Mouse (Mus musculus) myocyte (in vitro differentiated cells): ENCODE measurements around the gene Bcar3. TPM values are rescaled to one million over a fixed set of nuclear protein-coding genes. Genes with fewer than 3 reads are reported as not detected.
A peak's percentile ranks its signal among the peaks of the same experiment; 100 is the strongest.

Experiments
- H3K27me3 ChIP-seq: one replicate; pipeline ENCODE4 v1.6.1; 2011; ENCODE audit not compliant: control insufficient read depth, insufficient read depth, insufficient read length
- H3K36me3 ChIP-seq: one replicate; pipeline ENCODE4 v1.6.1; 2011; ENCODE audit not compliant: control insufficient read depth, insufficient read depth
- H3K4me2 ChIP-seq: one replicate; pipeline ENCODE4 v1.6.1; 2011; ENCODE audit warnings: low read depth, control low read depth
- H3K4me3 ChIP-seq: one replicate; pipeline ENCODE4 v1.5.1; 2011; ENCODE audit warnings: mild to moderate bottlenecking, control low read depth, moderate library complexity
- H3K79me2 ChIP-seq: one replicate; pipeline ENCODE4 v1.6.1; 2011; ENCODE audit not compliant: control insufficient read depth, insufficient read depth
- H3ac ChIP-seq: one replicate; pipeline ENCODE4 v1.6.1; 2011; ENCODE audit not compliant: control insufficient read depth, insufficient read length
- CEBPB ChIP-seq: IDR thresholded peaks from 2 replicates; pipeline ENCODE4 v1.6.1; 2011; ENCODE audit warnings: mild to moderate bottlenecking, moderate library complexity; ENCODE audit not compliant: poor library complexity, insufficient read depth, severe bottlenecking
- E2F4 ChIP-seq: IDR thresholded peaks from one replicate; pipeline ENCODE4 v1.6.1; 2011; ENCODE audit warnings: mild to moderate bottlenecking, control low read depth, moderate library complexity; ENCODE audit not compliant: insufficient read depth
- MAX ChIP-seq: IDR thresholded peaks from one replicate; pipeline ENCODE4 v1.6.1; 2011; ENCODE audit warnings: low read depth, mild to moderate bottlenecking, control low read depth
- MYOD1 ChIP-seq, 3 experiments: IDR thresholded peaks; one replicate each; pipeline ENCODE4 v1.6.1; 2011; ENCODE audit warnings: control low read depth in 2 of 3, low read depth in 2 of 3, mild to moderate bottlenecking in 2 of 3, moderate library complexity in 1 of 3; ENCODE audit not compliant: insufficient read length in 2 of 3, control insufficient read depth in 1 of 3
- MYOG ChIP-seq, 3 experiments: IDR thresholded peaks; one replicate each; pipeline ENCODE4 v1.6.1; 2011; ENCODE audit warnings: control low read depth in 2 of 3, low read depth in 2 of 3, mild to moderate bottlenecking in 2 of 3; ENCODE audit not compliant: insufficient read length in 2 of 3, control insufficient read depth in 1 of 3, insufficient read depth in 1 of 3
- POLR2A ChIP-seq: IDR thresholded peaks from one replicate; pipeline ENCODE4 v1.6.1; 2011; ENCODE audit warnings: low read depth, mild to moderate bottlenecking, control low read depth, moderate library complexity; ENCODE audit not compliant: insufficient read length
- POLR2AphosphoS2 ChIP-seq: IDR thresholded peaks from one replicate; pipeline ENCODE4 v1.6.1; 2011; ENCODE audit warnings: low read depth, control low read depth; ENCODE audit not compliant: insufficient read length
- REST ChIP-seq: IDR thresholded peaks from one replicate; pipeline ENCODE4 v1.6.1; 2011; ENCODE audit warnings: mild to moderate bottlenecking, control low read depth, moderate library complexity; ENCODE audit not compliant: insufficient read depth, insufficient read length
- SRF ChIP-seq: IDR thresholded peaks from one replicate; pipeline ENCODE4 v1.6.1; 2011; ENCODE audit warnings: low read depth; ENCODE audit not compliant: control insufficient read depth, insufficient read length
- TCF12 ChIP-seq: IDR thresholded peaks from one replicate; pipeline ENCODE4 v1.6.1; 2011; ENCODE audit warnings: mild to moderate bottlenecking, control low read depth; ENCODE audit not compliant: poor library complexity, insufficient read depth, severe bottlenecking
- TCF3 ChIP-seq: IDR thresholded peaks from one replicate; pipeline ENCODE4 v1.6.1; 2011; ENCODE audit warnings: low read depth, control low read depth; ENCODE audit not compliant: insufficient read length
- USF1 ChIP-seq: IDR thresholded peaks from one replicate; pipeline ENCODE4 v1.6.1; 2011; ENCODE audit warnings: low read depth, mild to moderate bottlenecking, control low read depth, moderate library complexity
- polyA plus RNA-seq: library from polyadenylated mRNA; unstranded; fragments of >200 nt; fragmentation: generic; extraction: Trizol; gene quantifications from one replicate; pipeline ENCODE4 v1.2.1, GENCODE M21; 2012; ENCODE audit warnings: missing spikeins

Gene Bcar3
- polyA plus RNA-seq, 1 experiment, result 21.4 TPM

GRCm38 (mm10) chr3:122492006-122492405, 198.1 kb downstream of the Bcar3 start:
- H3K4me3 ChIP-seq, result no peak overlapping the region
- H3K79me2 ChIP-seq, result peaks cover 93% of the 10 kb centered on the region
- H3ac ChIP-seq, result no peak overlapping the region
- H3K4me2 ChIP-seq, result no peak overlapping the region
- TF ChIP-seq CEBPB (no peak), USF1 (no peak), MYOD1 (IDR thresholded peaks at IDR 0.05; ENCODE audit: control insufficient read depth in 1 of 3, insufficient read length in 2 of 3, low read depth in 2 of 3) (no peak), POLR2A (no peak), MAX (no peak), POLR2AphosphoS2 (no peak), E2F4 (no peak), TCF12 (no peak), REST (no peak), TCF3 (no peak), SRF (no peak), MYOG (IDR thresholded peaks at IDR 0.05; ENCODE audit: control insufficient read depth in 1 of 3, insufficient read depth in 1 of 3, insufficient read length in 2 of 3, low read depth in 2 of 3) (no peak)
- H3K27me3 ChIP-seq, result no peaks in the 10 kb centered on the region
- H3K36me3 ChIP-seq, result no peaks in the 10 kb centered on the region

- Histone ChIP-seq H3K79me2 (peaks cover 93% of the 10 kb centered on the region), H3ac (no peak overlapping the region), H3K27me3 (no peaks in the 10 kb centered on the region), H3K4me3 (no peak overlapping the region), H3K4me2 (no peak overlapping the region), H3K36me3 (no peaks in the 10 kb centered on the region)
- no peak for TF ChIP-seq E2F4
- TF ChIP-seq POLR2AphosphoS2, result no peak
- no peak for TF ChIP-seq USF1
- no peak for TF ChIP-seq MYOG (IDR thresholded peaks at IDR 0.05; ENCODE audit: control insufficient read depth in 1 of 3, insufficient read depth in 1 of 3, insufficient read length in 2 of 3, low read depth in 2 of 3)
- TF ChIP-seq TCF12, result no peak
- TF ChIP-seq SRF, result no peak
- no peak for TF ChIP-seq MAX
- no peak for TF ChIP-seq REST
These were observed 199.1 kb downstream of the Bcar3 start for GRCm38 (mm10) chr3:122492872-122493615.

DNA sequence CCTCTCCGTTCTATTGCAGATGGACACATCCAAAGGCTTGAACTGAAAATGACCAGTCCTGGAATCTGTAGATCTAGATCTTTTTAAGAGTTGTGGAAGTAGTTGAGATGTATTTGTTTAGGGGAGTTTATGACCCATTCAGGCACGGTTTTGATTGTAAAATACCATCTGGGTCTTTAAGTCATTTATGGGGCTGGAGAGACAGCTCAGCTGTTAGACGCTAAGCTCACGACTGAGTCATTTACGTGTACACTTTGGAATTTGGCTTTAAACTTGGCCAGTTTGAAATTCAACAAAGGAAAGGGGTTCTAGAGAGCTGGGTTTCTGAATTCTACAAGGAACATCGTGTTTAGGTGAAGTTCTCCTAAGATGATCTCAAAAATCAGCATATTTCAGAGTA, 200.8 kb downstream of the Bcar3 start:
- Histone ChIP-seq H3ac (no peak overlapping the region), H3K27me3 (no peaks in the 10 kb centered on the region), H3K4me3 (no peak overlapping the region), H3K36me3 (no peaks in the 10 kb centered on the region), H3K4me2 (peak overlapping the region; percentile 63), H3K79me2 (peaks cover 93% of the 10 kb centered on the region)
- TF ChIP-seq TCF12 (peak; percentile 45), TCF3 (no peak), MAX (no peak), POLR2AphosphoS2 (no peak), REST (no peak), MYOG (IDR thresholded peaks at IDR 0.05; ENCODE audit: control insufficient read depth in 1 of 3, insufficient read depth in 1 of 3, insufficient read length in 2 of 3, low read depth in 2 of 3) (no peak), MYOD1 (IDR thresholded peaks at IDR 0.05; ENCODE audit: control insufficient read depth in 1 of 3, insufficient read length in 2 of 3, low read depth in 2 of 3) (peak; percentile 40 to 55 (median 48)), USF1 (no peak)

- Histone ChIP-seq H3ac (no peak overlapping the region), H3K4me3 (no peak overlapping the region), H3K79me2 (peaks cover 94% of the 10 kb centered on the region), H3K4me2 (peak overlapping the region; percentile 58), H3K27me3 (no peaks in the 10 kb centered on the region), H3K36me3 (no peaks in the 10 kb centered on the region)
- TF ChIP-seq MYOG (IDR thresholded peaks at IDR 0.05; ENCODE audit: control insufficient read depth in 1 of 3, insufficient read depth in 1 of 3, insufficient read length in 2 of 3, low read depth in 2 of 3) (no peak), TCF12 (no peak), MAX (no peak), E2F4 (no peak), TCF3 (no peak), POLR2AphosphoS2 (no peak), CEBPB (no peak), SRF (no peak)
These were observed 203.9 kb downstream of the Bcar3 start for GRCm38 (mm10) chr3:122497871-122498270.

DNA sequence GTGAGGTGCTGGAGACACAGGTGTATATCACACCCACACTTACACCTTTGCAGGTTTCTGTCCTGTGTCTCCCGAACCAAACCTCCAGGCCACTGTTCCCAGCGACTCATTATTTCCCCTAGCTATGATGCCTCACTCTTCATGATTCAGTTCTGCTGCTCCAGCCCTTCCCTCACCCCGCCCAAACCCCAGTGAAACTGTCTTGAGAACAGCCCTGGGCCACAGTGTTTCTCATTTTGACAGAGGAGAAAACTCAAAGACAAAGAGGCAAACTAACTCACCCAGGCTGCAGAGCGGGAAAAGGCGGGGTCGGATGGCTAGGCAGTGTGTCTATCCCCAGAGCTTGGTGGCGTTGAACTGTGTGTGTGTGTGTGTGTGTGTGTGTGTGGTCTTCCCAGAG, 204.6 kb downstream of the Bcar3 start:
- Histone ChIP-seq H3K4me2 (peak overlapping the region; percentile 58), H3K4me3 (no peak overlapping the region), H3K79me2 (peaks cover 94% of the 10 kb centered on the region), H3K27me3 (no peaks in the 10 kb centered on the region), H3K36me3 (no peaks in the 10 kb centered on the region), H3ac (no peak overlapping the region)
- no peak for TF ChIP-seq USF1
- TF ChIP-seq E2F4, result no peak
- TF ChIP-seq TCF12, result no peak
- no peak for TF ChIP-seq CEBPB
- TF ChIP-seq TCF3, result no peak
